Mouse (Mus musculus): Measurements from ENCODE around the gene Exosc5.

Gene Exosc5

GRCm38 (mm10) chr7:25681341-25682231 is 22.6 kb downstream of the Exosc5 start:
- DNase-seq = no peak

- DNase-seq = no peak
These were observed 24.7 kb downstream of the Exosc5 start for GRCm38 (mm10) chr7:25683474-25684180.

GRCm38 (mm10) chr7:25684659-25685058 is 25.7 kb downstream of the Exosc5 start:
- DNase-seq = no peak

GRCm38 (mm10) chr7:25685926-25686470 is 27.0 kb downstream of the Exosc5 start:
- DNase-seq = no peak

GRCm38 (mm10) chr7:25686680-25687531 is 27.9 kb downstream of the Exosc5 start, which contains the start of gene Tgfb1:
TSS of gene Tgfb1 (plus strand) at chr7:25687002.
- no peak for DNase-seq

GRCm38 (mm10) chr7:25687811-25688401 is 28.9 kb downstream of the Exosc5 start:
- DNase-seq = no peak

- DNase-seq = no peak
These were observed 30.0 kb downstream of the Exosc5 start for GRCm38 (mm10) chr7:25688810-25689586.

GRCm38 (mm10) chr7:25689603-25690021 is 30.6 kb downstream of the Exosc5 start:
- DNase-seq = no peak

- DNase-seq = no peak
These were observed 31.1 kb downstream of the Exosc5 start for GRCm38 (mm10) chr7:25690051-25690450.

- DNase-seq = no peak
These were observed 35.1 kb downstream of the Exosc5 start for GRCm38 (mm10) chr7:25694104-25694503.

GRCm38 (mm10) chr7:25699851-25700250 is 40.9 kb downstream of the Exosc5 start:
- DNase-seq = no peak

- no peak for DNase-seq
These were observed 41.8 kb downstream of the Exosc5 start for GRCm38 (mm10) chr7:25700732-25701131.

- DNase-seq = no peak
These were observed 43.4 kb downstream of the Exosc5 start for GRCm38 (mm10) chr7:25702350-25702749.

GRCm38 (mm10) chr7:25703793-25704494 is 45.0 kb downstream of the Exosc5 start:
- no peak for DNase-seq

- DNase-seq = no peak
These were observed 45.9 kb downstream of the Exosc5 start for GRCm38 (mm10) chr7:25704716-25705364.

GRCm38 (mm10) chr7:25705801-25706251 is 46.9 kb downstream of the Exosc5 start:
- DNase-seq = no peak

- DNase-seq = no peak
These were observed 47.7 kb downstream of the Exosc5 start for GRCm38 (mm10) chr7:25706578-25707170.

GRCm38 (mm10) chr7:25707581-25708292 is 48.8 kb downstream of the Exosc5 start:
- DNase-seq = no peak

- DNase-seq = no peak
These were observed 51.0 kb downstream of the Exosc5 start for GRCm38 (mm10) chr7:25709961-25710360.

Measured in cerebellum, adult 11 months (tissue).